Mouse (Mus musculus) left cerebral cortex, adult 9 months (tissue): Measurements from ENCODE around the gene Soat1.
"Not testable (repeated sequence)": the region's sequence is repeated elsewhere in the genome, so short reads cannot be mapped to it uniquely, and the experiment has no call there.

Experiments used
- DNase-seq, 2 experiments: peaks; one replicate each; pipeline ENCODE4 v3.0.0; 2022; ENCODE audit warnings: low spot score in 2 of 2

Soat1 gene

DNA sequence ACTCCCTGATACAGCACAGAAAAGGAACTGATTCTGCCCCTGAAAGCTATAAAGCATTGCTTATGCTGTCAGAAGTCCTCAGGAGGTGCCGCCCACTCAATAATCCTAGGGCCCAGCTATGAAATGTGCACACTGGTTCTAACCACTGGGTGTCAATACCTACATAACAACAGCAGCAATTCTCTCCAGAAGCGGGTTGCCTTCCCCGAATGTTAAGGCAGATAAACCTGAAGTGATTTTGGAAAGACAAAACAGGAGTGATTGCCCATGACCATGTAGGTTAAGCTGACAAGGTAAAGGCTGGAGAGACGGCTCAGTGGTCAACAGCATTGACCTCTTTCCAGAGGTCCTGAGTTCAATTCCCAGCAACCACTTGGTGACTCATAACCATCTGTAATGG, 48.4 kb downstream of the Soat1 start:
- DNase-seq = no peak

DNA sequence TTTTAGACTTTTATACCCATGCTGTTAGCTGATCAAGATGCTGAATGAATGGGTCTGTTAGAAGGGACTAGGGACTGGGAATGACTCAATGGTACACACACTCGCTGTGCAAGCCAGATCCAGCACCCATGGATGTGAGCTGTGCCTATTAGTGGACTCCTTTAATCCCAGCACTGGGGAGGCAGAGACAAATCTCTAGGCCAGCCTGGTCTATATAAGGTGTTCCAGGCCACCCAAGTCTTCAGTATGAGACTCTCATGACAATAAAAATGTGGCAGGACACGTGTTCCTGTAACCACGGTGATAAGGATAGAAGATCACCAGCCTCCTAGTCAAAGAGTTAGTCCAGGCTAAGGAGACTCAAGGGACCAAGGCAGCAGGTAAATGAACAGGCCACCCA, 50.1 kb downstream of the Soat1 start:
- no peak for DNase-seq

DNA sequence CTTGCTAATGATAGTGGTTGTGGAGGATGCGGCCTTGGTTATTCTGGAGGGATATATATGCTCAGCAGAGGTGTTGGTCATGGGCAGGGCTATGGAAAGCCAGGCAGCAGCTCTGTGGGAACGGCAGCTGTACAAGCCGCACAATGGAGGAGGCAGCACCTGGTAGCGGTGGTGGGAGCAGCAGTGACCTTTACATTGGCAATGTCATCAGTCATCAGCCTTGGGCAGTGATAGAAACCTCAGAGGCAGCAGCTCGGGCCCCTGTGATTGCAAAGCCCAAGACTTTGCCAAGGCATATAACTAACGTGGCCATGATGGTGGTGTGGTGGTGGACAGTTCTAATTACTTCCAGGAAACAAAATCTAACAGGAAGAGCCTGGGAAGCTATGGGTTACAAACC, 50.6 kb downstream of the Soat1 start:
- DNase-seq = no peak

GRCm38 (mm10) chr1:156422856-156423255, 51.3 kb downstream of the Soat1 start:
- DNase-seq = no peak

DNA sequence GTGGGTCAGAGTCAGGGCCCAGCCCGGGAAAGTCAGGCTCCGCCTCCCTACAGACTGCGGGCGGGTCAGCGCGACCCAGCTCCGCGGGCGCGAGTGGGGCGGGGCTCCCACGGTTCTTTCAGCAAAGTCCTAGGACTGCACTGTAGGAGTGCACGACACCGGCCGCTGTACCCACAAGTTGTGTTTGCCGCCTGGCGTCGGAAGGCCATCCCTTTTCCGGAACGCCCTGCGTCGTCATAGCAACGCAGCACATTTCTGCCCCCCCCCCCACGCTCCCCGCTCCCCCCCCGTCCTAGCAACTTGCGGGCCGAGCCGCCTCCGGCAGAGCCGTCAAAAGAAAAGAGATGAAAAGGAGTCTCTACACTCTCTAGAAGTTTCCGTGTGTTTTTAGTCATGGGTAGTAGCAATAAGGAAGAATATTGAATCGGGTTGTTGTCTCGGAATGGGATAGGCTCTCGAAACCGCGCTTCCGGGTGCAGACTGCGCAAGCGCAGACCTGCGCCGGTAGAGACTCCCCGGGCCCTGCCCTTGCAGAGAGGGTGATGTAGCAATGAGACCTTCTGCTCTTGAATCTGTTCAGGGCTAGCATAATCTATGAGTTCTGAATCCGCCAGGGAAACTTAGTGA, 53.3 kb downstream of the Soat1 start, which contains the start of gene Axdnd1:
TSS of gene Axdnd1 (minus strand) at position 489 of the 627 bp plus-strand sequence.
- DNase-seq = peak; percentile 65 to 85

DNA sequence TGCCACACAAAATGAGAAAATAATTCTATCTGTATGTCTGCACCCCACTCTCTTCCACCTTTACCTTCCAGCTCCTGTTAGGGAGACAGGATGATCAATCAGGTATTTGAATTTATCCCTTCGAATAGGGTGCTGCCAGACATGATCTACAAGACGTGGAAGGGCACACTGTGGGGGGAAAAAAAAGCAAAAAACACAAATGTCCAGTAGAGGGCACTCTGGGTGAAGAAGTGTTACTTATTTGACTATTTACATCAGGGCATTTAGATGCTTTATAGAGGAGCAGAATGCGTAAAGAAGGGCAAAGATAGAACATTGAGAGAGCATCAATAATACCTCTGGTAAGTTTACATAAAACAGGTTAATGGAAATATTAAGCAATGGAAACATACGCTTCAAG, 56.0 kb downstream of the Soat1 start:
- DNase-seq = peak in 1 of 2 experiments; percentile 58

GRCm38 (mm10) chr1:156408521-156408920, 65.6 kb downstream of the Soat1 start:
- DNase-seq = no peak

- no peak for DNase-seq
These were observed 66.1 kb downstream of the Soat1 start for GRCm38 (mm10) chr1:156408004-156408403.

DNA sequence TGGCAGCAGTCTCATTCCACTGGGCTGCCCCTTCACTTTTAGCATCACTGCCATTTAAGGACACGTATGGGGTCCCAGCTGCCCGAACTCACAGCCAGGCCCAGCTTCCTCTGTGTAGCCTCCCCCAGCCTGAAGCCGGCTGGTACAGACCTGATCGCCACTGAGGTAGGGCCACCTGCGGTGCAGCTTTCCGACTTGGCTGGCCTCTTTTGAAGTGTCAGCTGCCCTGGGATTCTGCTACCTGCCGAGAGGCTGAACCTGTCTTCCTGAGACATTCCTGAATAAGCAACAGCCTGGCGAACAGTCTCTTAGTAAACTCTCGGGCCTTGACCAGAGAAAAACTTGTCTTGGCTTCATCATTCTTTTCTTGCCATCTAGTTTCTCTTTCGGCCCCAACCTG, 70.9 kb downstream of the Soat1 start:
- DNase-seq = no peak

GRCm38 (mm10) chr1:156402491-156402890, 71.6 kb downstream of the Soat1 start:
- DNase-seq = no peak

DNA sequence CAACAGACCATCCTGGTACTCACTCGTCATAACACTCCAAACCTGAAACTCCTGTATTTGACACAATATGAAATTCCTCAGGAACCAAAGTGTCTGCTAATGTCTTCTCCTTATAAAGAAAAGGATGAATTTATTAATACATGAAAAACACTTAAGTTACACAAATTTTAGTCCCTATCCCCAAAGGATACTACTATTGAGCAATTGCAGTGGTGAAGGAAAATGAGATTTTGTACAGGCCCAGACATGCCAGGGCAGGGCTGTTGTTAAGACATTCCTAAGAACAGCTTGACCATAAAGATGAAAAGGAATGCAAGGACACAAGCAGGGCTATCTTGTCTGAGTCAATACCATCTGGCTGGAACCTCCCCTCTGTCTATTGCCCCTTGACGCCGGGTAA, 74.0 kb downstream of the Soat1 start:
- not testable (repeated sequence) for DNase-seq

- no peak for DNase-seq
These were observed 81.0 kb downstream of the Soat1 start for GRCm38 (mm10) chr1:156393148-156393547.

DNA sequence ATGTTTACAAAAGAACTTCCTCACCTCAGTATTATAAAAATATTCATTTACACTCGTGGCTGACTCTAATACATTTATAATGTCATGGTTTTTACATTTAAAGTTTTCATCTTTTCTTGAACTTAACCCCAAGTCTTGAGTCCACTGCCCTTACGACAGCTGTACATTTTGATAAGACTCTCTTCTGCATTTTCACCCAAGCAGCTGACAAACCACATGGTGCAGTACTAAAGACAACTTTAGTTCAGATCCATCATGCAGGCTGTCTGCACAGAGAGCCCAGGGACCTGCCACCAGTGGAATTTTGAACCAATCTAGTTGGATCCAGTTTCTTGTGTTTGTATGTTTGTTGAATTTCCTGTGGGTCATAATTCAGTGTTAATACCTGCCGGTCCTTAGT, 87.3 kb downstream of the Soat1 start:
- DNase-seq = no peak

- no peak for DNase-seq
These were observed 87.9 kb downstream of the Soat1 start for GRCm38 (mm10) chr1:156386232-156386631.

DNA sequence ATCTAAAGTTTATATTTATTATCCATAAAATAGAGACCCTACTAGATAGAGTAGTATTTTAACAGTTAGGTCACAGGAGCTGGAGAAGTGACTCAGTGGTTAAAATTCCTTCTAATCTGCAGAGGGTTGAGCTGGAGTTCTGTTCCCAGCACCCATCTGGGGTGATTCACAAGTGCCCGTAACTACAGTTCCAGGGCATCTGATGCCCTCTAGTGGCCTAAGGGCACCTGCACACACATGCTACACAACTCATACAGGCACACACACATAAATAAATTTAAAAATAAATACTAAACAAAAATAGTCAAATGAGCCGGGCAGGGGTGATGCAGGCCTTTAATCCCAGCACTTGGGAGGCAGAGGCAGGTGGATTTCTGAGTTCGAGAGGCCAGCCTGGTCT, 92.9 kb downstream of the Soat1 start:
- no peak for DNase-seq
